Mouse (Mus musculus) lung, adult 18-20 months (tissue): ENCODE data around the gene Vac14.

Experiments
- DNase-seq, 2 experiments: peaks; one replicate each; pipeline ENCODE4 v3.0.0; 2022; ENCODE audit warnings: mixed read lengths in 2 of 2

Gene Vac14

DNA sequence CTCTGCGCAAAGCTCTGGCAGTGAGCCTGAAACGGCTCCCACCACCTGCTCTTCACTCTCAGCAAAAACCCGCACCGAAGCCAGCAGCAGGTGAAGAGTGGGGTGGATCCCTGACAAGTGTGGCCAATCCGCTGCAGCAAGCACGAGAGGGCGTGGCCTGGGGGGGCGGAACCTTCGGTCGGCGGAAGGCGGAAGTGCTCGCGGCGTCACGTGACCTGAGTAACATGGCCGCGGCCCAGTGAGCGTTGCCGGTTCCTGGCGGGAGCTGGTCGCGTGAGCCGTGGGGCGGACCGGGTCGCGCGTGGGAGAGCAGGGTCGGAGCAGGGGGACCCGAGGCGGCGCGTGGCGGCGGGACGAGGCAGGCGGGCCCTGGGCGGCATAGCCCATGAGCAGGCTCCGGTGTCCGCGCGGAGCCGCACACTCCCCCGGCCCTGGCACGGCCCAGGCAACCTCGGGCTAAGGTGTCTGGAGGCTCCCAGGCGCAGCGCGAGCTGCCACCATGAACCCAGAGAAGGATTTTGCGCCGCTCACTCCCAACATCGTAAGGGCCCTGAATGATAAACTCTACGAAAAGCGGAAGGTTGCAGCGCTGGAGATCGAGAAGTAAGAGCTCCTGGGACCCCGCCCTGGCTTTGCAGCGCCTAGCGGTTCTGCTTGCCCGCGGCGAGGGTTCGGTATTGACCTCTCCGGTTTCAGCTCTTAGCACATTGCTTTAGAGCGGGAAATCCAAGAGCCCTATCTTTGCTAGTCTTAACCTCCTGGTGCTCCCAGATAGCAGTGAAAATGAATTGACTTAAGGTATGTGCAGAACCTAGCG lies at the start of gene Vac14:
Gene Vac14 (plus strand): TSS at position 195 of the 817 bp plus-strand sequence.
- peak; percentile 97 to 99 for DNase-seq

- no peak for DNase-seq
Measured at GRCm38 (mm10) chr8:110592641-110593040, 25.7 kb upstream of the Vac14 start.

DNA sequence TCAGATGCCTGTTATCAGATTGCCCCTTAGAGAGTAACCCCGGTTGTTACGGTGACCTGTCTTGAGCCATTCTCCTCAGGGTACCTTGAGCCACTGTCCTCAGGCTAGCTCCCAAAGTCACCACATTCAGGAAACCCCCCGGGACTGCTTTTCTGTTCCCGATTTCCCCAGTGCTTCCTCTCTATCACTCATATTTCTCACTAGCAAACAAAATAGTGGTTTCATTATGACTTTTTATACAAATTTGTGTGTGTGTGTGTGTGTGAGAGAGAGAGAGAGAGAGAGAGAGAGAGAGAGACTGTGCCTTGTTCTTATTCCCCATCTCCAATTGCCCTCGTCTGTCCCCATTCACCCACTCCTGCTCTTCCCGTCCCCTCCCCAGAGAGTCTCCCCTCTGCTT lies 24.2 kb upstream of the Vac14 start:
- DNase-seq: no peak

DNA sequence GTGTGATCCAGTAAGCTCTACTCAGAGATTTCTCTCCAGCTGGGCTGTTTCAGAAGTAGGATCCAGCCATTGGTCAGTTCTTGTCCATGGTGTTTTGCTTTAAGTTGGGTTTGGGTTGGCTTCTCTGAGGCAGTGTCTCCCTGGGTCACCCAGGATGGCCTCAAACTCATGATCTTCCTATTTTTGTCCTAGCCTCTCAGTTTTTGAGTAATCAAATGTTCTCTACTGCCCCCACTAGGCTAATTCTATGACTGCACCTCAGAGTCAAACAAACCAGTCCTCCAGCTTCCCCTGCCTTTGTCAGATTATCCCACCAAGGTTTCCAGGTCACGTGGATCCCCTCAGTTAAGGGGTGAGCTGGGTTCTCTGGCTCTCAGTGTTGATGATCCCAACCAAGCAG lies 13.8 kb upstream of the Vac14 start:
- peak in 1 of 2 experiments; percentile 13 for DNase-seq

DNA sequence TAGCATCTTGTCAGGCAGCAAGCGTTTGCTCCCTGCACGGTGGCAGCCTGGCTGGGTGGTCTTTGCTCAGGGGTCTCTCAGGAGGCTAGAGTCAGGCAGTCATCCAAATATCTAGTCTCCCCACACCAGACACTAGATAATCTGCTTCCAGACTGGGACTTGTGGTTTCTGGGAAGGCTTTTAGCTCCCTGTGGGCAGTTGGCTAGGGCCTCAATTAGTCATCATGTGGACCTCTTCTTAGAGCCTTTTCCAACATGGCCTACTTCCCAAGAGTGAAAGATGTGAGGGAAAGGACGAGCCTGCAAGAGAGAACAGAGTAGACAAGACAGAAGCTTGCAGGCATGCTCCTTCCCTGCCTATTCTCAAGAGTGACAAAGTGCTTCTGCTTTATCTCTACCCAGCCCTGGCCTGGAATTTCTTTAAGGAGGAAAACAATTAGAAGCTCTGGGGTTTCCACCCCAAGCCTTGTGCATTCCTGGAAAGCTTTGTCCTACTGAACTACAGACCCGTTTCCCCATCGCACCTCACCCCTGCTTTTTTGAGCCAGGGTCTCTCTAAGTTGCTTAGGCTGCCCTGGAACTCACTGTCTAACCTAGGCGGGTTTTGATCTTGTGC lies 12.9 kb upstream of the Vac14 start:
- DNase-seq: no peak

DNA sequence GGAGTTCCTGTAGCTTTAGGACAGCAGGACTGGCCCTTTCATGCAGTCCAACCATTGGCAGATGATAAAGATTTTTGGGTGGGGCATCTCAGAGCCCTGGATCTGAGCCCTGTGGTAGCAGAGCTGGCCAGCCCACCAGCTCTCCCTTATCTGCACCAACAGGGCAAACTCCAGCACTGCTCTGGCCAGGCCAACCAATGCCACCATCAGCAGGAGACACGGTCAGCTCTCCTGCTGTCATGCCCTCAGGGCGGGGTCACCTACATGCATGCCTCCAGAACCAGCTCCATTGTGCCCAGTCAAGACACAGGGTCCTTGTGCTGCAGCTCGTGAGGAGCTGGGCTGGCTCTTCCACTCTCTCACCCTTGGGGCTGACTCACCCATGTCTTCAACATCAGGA lies 2.7 kb upstream of the Vac14 start:
- no peak for DNase-seq

DNA sequence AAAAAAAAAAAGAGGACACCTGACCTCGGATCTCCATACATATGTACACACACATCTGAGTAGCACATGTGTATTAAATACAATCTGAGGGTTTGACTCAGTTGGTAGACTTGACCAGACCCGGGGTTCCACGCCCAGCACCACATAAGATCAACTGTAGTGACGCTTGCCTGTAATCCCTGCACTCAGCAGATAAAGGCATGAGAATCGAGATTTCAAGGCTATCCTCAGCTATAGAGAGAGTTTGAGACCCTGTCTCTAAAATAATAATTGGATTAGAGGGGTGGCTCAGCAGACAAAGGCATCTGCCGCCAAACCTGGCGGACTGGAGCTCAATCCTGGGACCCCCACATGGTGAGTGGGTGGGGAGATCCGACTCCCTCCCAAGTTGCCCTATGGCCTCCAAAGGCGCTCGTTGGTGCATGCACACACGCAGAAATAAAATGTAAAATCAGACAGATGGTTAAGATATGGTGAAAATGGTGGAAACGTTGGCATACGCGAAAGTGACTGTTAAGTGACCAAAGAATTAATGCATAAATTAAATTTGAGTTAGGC lies 505 bp upstream of the Vac14 start:
- no peak for DNase-seq

GRCm38 (mm10) chr8:110619208-110619574 lies 806 bp downstream of the Vac14 start:
- peak; percentile 28 to 36 for DNase-seq

DNA sequence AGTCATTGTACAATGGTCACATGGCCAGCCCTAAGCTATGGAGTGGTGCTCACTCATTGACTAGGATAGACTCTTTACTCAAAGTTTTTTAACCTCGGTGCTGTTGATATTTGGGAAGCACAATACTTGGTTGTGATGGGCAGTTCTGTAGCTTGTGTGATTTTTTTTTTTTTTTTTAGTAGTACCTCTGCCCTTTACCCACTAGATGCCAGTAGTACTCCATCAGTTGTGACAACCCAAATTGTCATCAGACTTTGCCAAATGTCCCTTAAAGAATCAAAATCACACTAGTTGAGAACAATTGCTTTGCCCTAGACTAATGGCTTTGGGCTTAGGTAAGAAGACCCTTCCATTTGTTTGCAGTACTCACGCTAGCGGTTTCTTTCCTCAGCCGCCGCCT lies 1.5 kb downstream of the Vac14 start:
- no peak for DNase-seq

DNA sequence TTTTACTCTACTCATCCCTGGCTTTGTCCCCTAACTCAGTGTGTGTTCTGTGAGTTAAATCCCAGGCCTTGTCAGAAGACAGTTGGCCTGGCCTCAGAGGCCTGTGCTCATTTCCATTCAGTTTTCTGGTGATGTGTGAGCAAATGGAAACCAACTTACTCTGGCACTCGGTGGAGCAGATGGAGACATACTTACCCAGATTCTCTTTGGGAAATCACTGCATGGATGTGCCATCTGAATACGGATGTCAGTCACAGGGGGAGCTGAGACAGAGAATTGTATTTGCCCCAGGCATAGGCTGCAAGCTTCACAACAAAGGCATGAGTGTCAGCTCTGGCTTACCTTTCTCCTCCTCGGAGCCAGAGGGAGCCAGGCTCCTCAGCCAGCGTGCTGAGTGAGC lies 8.0 kb downstream of the Vac14 start:
- DNase-seq: no peak

DNA sequence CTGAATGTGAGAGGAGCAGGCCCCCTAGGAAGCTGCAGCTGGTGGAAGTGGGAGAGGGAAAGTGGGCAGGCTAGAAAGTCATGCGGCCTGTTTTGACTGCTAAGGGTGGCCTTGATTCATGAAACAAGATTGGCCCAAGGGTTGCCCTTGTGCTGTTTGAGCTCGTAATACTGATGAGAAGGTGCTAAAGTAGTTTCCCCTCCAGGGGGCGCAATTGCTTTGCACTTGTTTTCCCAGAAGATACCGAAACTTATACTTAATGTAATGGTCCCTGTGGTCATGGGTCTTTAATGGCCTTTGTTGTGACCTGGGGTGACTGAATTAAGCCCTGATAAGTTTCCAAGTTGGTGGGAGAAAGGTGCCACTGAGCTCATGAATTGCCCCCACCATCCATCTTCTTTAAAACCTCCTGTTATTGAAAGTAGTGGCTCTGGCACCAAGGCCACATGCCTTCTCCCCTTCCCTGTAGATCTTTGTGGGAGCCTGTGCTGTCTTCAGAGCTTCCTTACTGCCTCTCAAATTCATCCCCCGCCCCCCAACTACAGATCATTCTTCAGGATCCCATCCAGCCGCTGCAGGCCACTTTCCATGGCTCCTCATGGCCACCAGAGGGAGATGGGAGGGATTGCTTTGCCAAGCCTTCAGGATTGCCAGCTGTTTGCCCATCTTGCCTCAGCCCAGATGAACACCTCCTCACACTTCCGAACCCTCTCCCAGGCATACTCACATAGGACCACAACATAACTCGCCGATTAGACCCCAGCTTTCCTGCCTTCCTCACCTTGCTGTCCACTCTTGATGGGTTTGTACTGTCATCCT lies 11.1 kb downstream of the Vac14 start:
- DNase-seq: peak in 1 of 2 experiments; percentile 47

DNA sequence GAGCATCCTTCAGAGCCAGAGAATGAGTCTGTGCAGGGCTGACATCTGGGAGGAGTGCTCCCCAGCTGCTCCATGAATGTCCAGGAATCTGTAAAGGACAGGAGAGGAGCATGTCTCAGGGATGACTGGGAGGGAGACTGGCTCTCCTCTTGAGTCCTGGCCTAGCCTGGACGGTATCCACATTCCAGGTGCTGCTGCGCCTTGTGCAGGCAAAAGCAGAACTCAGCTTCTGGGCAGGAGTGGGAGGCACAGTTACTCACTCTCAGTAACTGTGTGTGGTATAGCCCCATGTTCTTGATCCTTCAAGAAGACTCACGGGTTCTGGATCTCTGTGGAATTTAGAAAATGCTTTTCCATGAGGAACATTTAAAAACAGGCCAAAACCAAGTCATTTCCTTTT lies 11.7 kb downstream of the Vac14 start:
- no peak for DNase-seq

- peak in 1 of 2 experiments; percentile 43 for DNase-seq
Measured at GRCm38 (mm10) chr8:110630571-110631071, 12.2 kb downstream of the Vac14 start.

DNA sequence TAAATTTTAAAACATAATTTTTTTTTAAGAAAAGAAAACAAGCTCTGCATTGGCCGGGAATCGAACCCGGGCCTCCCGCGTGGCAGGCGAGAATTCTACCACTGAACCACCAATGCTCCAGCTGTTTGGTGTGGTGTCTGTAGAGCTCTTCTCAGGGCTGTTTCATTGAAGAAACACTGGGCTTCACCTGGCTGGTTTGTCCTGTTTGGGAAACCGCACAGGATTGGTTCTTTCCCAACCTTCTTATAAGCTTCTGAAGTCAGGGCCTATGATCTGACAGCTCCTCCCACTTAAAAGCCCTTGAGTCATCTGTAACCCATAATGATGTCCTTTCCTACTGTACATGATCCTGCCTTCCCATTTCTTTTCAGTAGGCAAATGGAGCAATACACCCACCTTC lies 12.8 kb downstream of the Vac14 start:
- DNase-seq: no peak

DNA sequence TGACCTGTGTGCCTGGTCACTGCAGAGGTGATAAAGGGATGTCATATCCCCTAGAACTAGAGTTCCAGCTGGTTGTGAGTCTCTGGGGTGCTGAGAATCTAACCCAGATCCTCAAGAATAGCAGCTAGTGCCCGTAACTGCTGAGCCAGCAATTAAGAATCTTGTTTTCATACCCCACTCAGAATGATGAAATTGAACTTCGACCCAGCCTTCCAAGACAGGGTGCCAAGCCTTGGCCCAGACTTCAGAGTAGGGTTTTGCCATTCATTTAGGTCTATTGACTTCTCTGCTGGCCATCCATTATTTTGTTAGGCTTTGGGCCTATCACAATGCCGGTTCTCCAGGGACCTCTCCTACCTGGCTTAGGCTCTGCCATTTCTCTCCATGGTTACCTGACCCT lies 15.4 kb downstream of the Vac14 start:
- DNase-seq: no peak

DNA sequence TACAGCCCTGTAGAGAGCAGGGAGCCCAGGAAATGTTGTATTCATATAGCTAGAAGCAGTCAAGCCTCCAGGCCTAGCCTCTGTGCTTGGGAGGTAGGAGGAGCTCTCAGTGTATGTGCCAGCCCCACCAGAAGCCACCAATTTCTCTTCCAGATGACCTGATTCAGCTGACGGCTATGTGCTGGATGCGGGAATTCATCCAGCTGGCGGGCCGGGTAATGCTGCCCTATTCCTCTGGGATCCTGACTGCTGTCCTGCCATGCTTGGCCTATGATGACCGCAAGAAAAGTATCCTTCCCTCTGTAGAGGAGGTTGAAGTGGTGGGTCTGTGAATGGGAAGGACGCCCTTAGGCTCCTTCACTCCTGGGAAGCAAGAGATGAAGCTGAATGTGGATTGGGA lies 17.8 kb downstream of the Vac14 start:
- no peak for DNase-seq

DNA sequence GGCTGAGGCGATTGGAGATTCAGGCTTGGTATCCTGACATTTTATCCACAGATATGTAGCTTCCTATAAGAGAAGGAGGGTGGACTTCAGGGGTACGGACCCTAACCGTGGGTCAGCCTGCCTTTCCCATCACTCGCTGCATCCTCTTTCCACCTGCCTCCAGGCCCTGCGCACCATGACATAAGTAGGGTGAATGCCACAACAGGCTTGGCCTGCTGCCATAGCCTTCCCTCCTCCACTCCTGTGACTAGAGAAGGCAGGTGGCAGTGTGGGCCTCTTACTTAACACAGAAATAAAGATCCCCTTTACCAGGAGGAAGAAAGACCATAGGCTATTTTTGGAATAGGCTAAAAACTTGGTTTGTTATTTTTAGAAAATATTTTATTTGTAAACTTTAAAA lies 23.9 kb downstream of the Vac14 start:
- DNase-seq: no peak

- DNase-seq: peak; percentile 39 to 53
Measured at GRCm38 (mm10) chr8:110643177-110643576, 24.8 kb downstream of the Vac14 start.

DNA sequence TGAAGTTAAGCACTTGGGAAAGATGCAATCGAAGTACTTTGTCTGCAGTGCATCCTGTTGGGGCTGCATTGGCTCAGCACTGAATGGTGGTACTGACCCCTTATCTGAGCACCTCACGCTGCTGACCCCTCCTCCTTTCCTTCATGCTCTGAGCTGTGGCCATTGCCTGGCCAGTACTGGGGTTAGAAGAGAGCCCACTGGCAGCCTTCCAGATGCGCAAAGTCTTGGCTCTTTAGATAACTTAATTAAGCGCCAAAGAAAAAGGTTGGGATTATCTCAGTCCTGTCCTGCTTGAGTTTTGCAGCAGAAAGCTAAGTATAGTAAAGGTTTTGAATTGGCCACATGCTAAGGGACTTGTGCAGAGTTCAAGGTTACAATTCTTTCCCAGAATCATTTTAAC lies 26.0 kb downstream of the Vac14 start:
- DNase-seq: no peak

- no peak for DNase-seq
Measured at GRCm38 (mm10) chr8:110644901-110645300, 26.5 kb downstream of the Vac14 start.

DNA sequence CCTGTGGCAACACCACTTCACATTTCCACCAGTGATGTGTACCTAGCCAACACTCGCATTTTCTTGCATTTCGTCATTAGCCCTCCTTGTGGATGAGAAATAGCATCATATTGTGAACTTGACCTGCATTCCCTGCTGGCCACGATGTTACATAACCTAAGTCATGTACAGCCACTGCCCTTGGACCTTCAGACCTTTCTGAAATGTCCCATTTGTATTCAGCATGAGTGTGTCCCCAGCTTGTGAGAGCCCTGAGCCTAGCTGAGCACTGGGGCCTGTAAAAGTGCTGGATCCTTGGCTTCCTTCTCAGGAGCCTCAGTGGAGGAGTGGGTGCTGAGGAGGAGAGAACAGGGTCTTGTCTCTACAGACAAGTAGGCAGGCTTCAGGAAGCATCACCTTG lies 27.0 kb downstream of the Vac14 start:
- no peak for DNase-seq

- DNase-seq: peak; percentile 52 to 58
Measured at GRCm38 (mm10) chr8:110646064-110646463, 27.7 kb downstream of the Vac14 start.

DNA sequence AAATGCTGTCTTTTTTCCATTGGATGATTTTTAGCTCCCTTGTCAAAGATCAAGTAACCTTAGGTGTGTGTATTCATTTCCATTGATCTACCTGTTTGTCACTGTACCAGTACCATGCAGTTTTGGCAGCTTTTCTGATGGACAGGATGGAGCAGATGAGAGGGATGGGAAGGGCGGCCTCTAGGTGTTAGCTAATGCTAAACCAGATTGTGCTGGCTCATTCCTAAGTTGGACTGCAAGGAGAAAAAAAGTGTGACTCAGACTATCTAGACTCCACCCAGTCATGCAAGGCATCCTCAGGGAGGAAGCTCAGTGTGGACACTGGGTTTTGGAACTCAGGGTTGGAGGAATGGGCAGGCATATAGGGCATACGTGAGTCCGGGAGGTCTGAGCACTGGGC lies 30.2 kb downstream of the Vac14 start:
- no peak for DNase-seq
